Mouse (Mus musculus): ENCODE data around the gene Gm3755.
"Not testable (repeated sequence)": the region's sequence is repeated elsewhere in the genome, so short reads cannot be mapped to it uniquely, and the experiment has no call there.

Gm3755 gene

GRCm38 (mm10) chr14:7450817-7451216, at the start of gene Gm3755:
Gene Gm3755, minus strand, starts transcription at chr14:7450917.
- not testable (repeated sequence) for DNase-seq

- DNase-seq: not testable (repeated sequence)
Measured at GRCm38 (mm10) chr14:7488731-7489130, 38.0 kb upstream of the Gm3755 start.

DNA sequence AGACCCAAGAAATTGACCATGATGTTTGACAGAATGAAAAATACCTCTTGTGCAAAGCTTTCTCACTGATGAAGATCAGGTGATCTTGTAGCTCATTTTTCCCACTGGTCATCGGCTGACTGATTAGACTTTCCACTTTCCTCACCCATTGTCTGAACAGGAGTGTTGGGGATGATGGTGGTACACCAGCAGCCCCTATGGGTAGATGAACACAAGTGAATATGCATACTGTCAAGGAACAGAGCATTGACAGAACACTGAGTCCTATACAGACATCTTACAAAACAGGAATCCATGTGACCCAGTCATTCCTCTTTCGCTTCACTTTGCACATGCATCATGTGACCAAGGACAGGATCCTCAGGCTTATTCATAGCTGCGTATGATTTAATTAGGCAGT, 32.9 kb upstream of the Gm3755 start, which contains the start of gene Gm3752:
Gene Gm3752, minus strand, starts transcription at position 101 of the 400 bp plus-strand sequence.
- not testable (repeated sequence) for DNase-seq

DNA sequence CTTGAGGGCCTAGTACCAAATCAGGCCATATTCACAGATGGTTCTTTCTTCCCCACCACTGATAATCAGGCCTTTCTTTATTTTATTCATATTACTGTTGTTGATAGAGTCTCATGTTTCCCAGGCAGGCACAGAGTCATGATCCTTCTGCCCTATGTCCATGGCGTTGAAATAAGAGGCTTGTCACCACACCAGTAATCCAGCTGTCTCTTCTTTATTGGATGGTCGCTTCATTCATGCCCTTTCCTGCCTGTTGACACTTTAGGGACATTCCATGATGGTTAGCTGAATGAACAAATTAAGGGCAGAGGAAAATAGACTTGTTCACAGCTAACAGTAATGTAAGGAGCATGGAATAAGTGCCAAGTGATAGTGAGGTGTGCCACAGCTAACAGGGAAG, 28.2 kb downstream of the Gm3755 start:
- DNase-seq: not testable (repeated sequence)

Measured in thymus, postnatal 4 days (tissue).